Mouse (Mus musculus) lung, postnatal 10 days (tissue): ENCODE results near the gene Olfr62.

Source experiments
- DNase-seq: peaks from one replicate; pipeline ENCODE4 v3.0.0; 2021

Gene Olfr62

DNA sequence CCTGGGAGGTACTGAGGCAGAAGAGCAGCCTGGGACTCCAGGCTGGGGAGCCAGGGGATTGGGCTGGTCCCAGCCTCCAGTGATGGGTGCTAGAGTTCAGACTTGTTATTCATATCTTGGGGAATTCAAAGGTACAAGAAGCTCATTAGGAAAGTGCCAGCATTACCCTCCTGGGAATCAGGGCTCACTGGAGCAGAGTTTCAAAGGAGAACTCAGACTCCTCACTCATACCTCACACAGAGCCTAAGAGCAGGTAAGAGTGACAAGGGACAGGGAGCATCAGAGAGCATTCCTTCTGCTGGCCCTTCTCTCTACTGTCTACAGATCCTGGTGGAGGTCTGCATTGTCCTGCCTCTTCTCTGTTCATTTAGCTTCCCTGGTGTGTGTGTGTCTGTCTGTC lies at the start of gene Olfr62:
Olfr62 (plus strand) TSS at position 301 of the 400 bp plus-strand sequence.
- no peak for DNase-seq

DNA sequence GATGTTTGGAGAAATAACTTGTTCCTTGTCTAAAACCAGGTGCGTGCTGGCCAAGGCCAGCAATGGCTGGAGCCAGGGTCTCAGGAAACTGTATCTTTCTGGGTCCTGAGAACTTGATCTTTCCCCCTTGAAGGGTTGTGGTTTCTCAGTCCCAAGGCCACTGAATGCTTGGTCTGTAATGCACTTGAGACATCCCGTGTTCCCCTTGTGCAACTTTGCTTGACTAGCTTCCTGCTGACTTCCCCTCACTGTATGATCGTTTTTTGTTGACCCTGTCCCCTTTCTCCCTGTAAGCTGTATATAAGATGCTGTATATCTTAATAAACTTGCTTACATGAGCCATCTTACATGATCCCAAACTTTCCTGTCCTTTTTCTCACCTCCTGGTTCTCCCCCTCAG lies 48.9 kb upstream of the Olfr62 start:
- no peak for DNase-seq

DNA sequence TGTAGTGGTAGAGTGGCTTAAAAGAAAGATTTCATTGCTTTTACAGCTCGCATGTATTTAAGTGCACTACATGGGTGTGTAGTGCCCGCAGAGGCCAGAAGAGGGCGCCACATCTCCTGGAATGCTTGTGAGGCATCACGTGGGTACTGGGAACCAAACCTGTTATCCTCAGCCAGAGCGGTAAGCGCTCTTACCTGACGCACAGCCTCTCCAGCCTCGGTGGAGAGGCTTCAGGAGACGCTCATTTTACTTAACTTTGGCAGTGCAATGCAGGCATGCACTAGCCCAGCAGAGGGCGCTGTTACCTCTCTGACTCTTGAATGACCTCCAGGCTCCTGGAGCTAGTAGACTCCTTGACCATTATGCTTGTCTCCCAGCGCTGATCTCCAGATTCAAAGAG lies 46.1 kb upstream of the Olfr62 start:
- DNase-seq = peak; percentile 62

DNA sequence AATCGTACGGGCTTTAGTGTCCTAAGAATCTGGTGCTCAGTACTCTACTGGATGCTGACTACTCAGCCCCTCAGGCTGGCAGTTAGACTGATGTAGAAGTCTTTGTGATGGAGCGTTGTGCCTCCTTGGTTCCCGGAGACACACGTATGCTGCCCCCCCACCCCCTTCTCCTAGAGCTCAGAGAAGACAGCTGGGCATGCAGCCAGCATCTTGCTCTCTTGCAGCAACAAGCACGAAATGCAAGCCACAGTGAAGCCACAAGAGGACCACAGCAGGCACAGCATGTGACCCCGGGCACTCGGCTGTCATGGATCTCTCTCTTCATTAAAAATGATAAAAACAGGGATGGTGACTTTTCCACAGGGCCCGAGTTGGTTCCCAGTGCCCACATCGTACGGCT lies 43.3 kb upstream of the Olfr62 start:
- DNase-seq = no peak

DNA sequence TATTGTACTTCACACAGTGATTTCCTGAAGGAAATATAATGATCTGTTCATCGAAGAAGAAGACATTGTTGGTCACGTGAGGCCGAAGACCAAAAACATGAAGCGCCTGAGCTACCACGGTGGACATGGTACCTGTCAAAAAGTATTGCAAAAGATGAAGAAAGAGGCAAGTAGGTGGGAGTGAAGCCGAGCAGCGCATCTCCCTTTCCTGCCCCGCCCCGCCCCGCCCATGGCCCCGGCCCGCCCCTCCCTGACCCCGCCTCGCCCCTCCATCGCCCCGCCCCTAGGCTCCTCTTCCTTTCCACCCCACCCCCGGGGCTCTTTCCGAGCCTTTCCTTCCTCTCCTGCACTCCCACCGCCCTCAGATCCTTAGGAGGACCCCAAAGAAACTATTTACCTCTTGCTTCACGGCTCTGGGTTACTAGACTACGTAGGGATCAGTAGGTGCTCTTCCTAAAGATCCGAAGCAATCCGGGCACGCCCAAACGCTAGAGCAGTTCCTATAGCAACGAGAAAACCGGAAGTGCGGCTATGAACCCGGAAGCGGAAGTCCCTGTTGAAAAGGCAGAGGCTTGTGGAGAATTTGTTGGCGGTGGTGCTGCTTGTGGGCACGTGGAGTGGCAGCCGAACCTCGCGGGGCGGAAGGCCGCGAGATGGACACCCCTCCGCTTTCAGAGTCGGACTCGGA lies 38.3 kb upstream of the Olfr62 start, which contains the start of the genes Cfap57 and Ebna1bp2:
Cfap57 (minus strand) TSS at position 499 of the 688 bp plus-strand sequence.
Ebna1bp2 (plus strand) TSS at position 521 of the 688 bp plus-strand sequence.
- DNase-seq = peak; percentile 95

DNA sequence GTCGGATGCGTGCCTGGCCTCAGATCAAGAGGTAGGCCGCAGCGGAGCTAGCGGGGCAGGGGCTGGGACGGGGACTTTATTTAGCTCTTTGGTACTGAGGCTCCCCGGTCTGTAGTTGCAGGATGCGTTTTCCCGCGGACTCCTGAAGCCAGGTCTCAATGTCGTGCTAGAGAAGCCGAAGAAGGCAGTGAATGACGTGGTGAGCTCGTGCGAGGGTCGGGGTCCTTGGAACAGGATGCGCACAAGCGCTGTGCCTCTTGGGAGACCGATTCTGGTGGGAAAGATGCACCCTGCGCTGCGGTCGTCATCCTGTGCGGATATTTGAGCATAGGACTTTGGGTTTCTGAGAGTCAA lies 37.8 kb upstream of the Olfr62 start:
- DNase-seq = no peak

DNA sequence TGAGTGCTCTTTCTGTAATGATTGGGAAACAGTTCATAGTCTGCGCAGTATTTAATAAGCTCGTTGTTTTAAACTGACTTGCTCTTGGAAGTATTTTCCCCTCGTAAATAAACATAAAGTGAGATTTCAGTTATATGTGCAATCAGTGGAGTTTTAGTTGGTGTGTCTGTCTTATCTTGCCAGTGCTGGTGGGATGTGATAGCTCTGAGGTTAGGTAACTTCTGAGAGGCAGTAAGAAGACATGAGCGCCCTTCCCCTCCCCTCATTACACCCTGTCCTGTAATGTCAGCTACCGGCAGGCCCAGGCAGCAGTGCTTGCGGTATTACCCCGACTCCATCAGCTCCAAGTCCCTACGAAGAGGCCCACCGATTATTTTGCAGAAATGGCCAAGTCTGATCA lies 37.0 kb upstream of the Olfr62 start:
- DNase-seq = no peak

DNA sequence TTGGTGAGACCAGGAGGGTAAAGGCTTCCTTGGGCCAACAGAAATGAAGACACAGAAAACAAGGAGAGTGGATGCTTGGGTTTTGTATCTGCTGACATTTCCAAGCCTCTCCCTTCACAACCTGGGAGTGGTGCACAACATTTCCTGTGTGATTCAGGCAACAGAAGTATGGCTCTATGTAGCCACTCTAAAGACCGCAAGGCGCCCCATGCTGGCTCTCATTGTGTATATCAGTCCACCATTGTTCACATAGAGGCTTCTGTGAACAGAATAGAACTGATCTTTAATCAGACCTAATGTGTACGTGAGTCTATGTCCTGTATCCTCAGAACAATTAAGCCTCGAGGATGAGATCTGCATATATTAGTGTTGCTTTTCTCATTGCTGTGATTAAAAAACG lies 28.5 kb upstream of the Olfr62 start:
- no peak for DNase-seq

DNA sequence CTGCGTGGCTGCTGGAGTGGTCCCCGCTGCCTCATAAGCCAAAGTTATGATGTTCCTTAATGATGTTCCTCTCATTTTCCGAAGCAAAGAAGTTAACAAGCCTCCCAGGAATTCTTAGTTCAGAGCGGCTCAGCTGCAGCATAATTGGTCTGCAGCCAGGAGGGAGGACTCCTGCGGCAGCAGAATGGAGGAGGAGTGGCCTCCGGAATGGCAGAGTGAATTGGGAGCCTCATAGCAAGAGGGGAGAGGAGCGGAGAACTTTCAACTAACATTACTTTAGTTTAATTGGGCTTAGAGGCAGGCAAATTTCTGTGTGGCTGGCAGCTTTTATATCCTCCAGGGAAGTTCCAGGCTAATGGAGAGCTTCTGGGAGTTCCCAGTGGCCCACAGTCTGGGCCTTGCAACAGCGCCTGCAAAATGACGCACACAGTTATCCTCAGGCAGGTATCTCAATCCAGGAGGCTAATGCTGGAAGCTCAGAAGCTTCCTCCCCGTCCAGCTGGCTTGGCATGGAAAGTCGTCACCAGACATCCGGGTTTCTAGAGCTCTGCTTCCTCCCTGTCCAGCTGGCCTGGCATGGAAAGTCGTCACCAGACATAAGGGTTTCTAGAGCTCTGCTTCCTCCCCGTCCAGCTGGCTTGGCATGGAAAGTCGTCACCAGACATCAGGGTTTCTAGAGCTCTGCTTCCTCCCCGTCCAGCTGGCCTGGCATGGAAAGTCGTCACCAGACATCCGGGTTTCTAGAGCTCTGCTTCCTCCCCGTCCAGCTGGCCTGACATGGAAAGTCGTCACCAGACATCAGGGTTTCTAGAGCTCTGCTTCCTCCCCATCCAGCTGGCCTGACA lies 16.2 kb upstream of the Olfr62 start:
- peak; percentile 30 for DNase-seq

DNA sequence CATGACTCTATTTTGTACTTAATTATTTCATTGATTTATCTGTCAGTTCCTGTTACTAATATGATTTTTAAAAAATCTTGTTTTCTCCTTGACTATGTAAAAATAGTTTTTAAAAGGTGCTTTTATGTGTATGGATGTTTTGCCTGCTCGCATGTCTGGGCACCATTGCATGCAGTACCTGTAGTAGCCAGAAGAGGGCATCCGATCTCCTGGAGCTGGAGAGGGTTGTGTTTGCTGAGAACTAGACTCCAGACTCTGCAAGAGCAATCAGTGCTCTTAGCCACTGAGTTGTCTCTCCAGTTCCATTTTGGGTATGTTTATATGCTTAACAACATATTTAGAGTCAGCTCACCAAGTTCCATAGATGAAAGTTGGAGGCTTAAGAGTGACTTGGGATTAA lies 13.5 kb upstream of the Olfr62 start:
- DNase-seq = peak; percentile 59

DNA sequence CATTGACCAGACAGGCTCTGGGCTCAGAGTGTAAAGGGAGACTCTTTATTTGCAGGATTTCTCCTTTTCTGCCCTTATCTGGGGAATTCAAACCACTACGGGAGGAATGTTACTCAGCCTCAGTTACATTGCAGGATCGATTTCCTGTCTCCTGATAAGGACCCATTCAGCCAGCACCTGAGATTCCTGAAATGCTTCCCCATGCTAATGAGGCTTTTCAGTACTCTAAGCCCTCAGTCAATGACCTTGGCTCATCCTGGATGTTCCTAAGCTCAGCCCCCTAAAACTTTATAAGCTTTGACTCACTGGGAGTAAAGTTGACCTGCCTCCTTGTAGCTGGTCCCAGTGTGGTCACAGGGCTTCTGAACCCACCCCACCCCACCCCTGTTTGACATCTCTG lies 28.3 kb downstream of the Olfr62 start:
- no peak for DNase-seq

DNA sequence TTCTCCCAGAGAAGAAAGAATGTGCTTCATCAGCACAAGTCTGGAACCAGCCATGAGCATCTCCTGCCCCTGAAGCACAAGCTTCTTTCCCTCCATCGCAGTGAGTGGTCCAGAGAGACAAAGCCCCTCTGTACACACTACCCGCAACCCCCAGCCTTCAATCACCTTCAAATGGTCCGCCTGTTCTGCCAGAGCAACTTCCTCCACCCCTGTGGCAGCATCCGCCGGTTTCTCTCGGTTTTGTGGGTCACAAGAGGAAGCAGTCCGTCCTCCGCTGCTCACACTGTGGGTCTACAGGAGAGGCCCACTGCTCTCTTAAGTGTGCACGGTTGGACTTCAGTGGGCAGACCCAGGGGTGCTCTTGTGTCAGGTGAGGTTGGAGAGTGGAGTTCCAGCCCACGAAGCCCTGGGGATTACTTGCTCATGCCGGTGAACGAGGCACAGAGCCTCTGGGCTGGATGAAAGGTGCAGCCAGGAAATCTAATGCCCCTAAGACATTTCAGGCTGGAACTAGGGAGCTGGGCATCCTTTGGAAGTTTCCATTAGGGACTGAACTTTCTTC lies 33.7 kb downstream of the Olfr62 start, which contains the start of gene Olfr1342:
Olfr1342 (minus strand) TSS at position 345 of the 562 bp plus-strand sequence.
- DNase-seq = no peak

DNA sequence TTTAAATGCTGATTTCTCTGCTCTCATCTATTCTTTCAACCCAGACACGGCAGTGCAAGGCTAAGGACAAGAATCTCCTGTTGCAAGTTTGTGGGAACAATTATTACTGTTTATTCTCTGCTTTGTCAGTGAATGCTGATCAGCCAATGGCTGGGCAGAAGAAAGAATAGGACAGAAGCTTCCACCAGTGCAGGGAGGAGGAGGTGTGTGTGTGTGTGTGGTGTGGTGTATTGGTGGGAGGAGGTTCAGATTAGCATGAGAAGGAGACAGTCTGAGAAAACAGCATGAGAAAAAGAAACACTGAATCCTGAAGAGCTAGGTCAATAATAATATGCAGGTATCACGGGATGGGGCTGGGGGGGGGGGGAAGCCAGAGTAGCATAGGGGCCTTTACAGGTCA lies 35.1 kb downstream of the Olfr62 start:
- no peak for DNase-seq

DNA sequence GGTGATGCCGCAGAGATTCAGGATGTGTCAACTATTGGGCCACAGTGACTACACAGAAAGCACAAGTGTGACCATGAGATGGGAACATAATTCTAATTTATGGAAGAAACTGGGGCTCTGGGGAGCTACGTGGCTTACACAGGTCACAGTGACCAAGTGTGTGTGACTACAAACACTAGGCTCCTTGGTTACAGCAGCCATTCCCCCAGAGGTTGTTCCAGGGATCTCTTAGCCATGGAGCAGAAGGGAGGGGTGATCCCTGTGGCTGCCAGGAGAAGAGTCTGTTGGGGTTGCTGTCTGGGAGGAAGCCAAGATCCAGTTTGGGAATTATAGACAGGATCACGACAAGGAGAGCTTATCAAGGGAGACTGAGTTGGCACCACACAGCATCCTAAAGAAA lies 44.5 kb downstream of the Olfr62 start, which contains the start of gene Olfr1341:
Olfr1341 (plus strand) TSS at position 301 of the 400 bp plus-strand sequence.
- DNase-seq = no peak

DNA sequence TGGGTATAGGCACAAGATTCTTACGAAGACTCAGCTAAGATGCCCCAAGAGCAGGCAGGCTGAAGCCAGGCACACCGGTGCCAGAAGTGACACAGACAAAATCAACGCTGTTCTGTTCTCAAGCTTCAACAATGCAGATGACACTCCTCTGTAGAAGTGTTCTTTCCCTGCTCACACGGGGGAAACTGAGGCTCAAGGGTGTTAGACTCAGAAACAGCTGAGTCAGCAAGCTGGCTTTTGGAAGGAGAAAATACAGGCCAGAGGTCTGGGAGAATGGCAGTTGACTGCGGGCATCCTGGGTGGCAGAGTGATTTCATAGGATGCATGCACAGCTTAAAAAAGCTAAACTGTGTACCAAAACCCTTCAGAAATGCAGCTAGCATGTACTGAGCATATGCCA lies 49.3 kb downstream of the Olfr62 start:
- no peak for DNase-seq

DNA sequence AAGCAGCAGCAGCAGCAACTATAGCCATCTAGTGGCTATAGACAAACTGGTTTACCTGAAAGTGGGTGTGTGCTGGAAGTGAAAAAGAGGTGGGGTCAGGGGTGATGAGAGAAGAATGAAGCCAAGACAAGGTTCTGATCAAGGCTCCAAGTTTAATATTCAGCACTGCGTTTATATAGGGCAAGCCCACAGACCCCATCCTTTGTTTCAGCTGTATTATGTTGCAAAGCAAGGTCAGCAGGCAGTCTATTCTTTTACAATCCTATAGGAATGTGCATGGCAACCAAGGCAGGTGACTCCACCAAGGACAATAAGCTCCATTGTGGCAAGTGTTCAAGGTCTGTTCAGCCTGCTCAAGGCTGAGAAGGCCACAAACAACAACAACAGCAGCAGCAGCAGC lies 52.9 kb downstream of the Olfr62 start:
- DNase-seq = no peak
